Mouse (Mus musculus) Muller cell, postnatal 12 days (primary cell): ENCODE measurements around the gene Rars2.

Experiments used
- DNase-seq: peaks from one replicate; pipeline ENCODE4 v3.0.0-alpha.2; 2015; ENCODE audit errors: inconsistent ontology term

Rars2 gene

GRCm38 (mm10) chr4:34640731-34641130 is 26.0 kb downstream of the Rars2 start:
- no peak for DNase-seq

GRCm38 (mm10) chr4:34644779-34645178 is 30.0 kb downstream of the Rars2 start:
- no peak for DNase-seq

- no peak for DNase-seq
These were observed 38.4 kb downstream of the Rars2 start for GRCm38 (mm10) chr4:34653179-34653578.

- no peak for DNase-seq
These were observed 41.3 kb downstream of the Rars2 start for GRCm38 (mm10) chr4:34656101-34656500.

- DNase-seq, result no peak
These were observed 44.3 kb downstream of the Rars2 start for GRCm38 (mm10) chr4:34659012-34659411.

- no peak for DNase-seq
These were observed 46.8 kb downstream of the Rars2 start for GRCm38 (mm10) chr4:34661514-34661913.

GRCm38 (mm10) chr4:34661927-34662326 is 47.2 kb downstream of the Rars2 start:
- no peak for DNase-seq

GRCm38 (mm10) chr4:34667923-34668322 is 53.2 kb downstream of the Rars2 start:
- no peak for DNase-seq

- DNase-seq, result no peak
These were observed 59.0 kb downstream of the Rars2 start for GRCm38 (mm10) chr4:34673721-34674120.

- no peak for DNase-seq
These were observed 65.8 kb downstream of the Rars2 start for GRCm38 (mm10) chr4:34680530-34680929.

- peak; percentile 96 for DNase-seq
These were observed 72.3 kb downstream of the Rars2 start, which contains the start of gene Slc35a1 for GRCm38 (mm10) chr4:34686874-34687567. TSS of gene Slc35a1 (minus strand) at chr4:34687438.

- DNase-seq, result no peak
These were observed 73.3 kb downstream of the Rars2 start for GRCm38 (mm10) chr4:34688021-34688420.

- DNase-seq, result peak; percentile 37
These were observed 86.8 kb downstream of the Rars2 start for GRCm38 (mm10) chr4:34701528-34701927.

GRCm38 (mm10) chr4:34702231-34702630 is 87.5 kb downstream of the Rars2 start:
- no peak for DNase-seq

- no peak for DNase-seq
These were observed 88.3 kb downstream of the Rars2 start for GRCm38 (mm10) chr4:34703029-34703428.

GRCm38 (mm10) chr4:34707248-34707647 is 92.5 kb downstream of the Rars2 start:
- no peak for DNase-seq

GRCm38 (mm10) chr4:34708127-34708526 is 93.4 kb downstream of the Rars2 start:
- DNase-seq, result no peak
